Mouse (Mus musculus): ENCODE results near the gene Arid1b.

Gene Arid1b

DNA sequence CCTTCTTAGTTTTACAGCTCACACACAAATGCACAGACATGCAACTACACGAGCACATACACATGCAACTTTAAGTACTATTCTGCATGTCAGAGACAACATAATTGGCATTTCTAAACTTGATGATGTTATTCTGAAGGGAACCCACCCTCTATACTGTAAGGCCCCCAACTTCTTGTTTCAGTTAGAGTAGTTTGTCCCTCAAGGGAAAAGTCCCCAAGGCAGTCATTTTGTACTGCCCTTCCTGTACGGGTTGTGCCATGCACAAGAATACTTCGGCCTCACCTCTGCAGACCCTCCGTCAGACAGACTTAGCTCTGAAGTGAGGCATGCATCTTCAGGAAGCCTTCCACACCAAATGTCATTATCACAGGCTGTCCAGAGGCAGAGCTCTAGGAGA lies 191.4 kb downstream of the Arid1b start:
- in situ Hi-C loops (cut with MboI, MseI), result no loop called here

DNA sequence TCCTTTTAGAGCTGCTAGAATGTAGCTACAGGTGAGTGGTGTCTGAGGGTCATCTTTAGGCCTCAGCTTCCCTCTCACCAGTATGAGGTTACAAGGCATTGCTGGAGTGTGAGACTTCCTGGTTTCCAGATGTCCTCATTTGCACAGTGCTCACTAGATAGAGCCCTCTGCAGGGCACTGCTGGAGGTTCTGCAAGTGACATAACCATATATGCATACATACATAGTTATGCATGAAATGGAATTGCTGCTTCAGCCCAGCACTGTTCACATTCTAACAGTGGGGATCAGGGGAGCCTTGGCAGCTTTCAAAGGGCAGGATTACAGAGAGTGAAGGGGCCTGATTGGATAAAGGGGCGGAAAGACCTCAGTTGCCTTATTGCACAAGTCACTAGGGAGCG lies 193.4 kb downstream of the Arid1b start:
- in situ Hi-C loops (cut with MboI, MseI), result no loop called here

DNA sequence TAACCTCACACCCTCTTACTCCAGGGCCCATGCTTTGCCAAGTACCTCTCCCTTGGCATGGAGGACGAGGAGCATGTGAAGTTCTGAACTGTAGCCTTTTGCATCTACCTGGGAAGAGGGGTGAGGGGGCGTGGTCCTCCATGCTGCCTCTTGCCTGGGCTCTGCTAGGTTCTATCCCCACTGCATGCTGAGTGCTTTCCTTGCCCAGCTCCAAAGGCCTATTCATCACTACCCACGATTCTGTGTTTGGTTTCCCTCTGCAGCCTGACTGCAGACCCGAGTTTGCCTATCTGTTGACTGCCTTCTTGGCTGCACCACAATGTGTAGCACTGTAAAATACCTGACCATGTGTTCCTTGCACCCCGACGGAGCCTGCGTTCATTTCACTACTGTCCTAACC lies 194.3 kb downstream of the Arid1b start:
- in situ Hi-C loops (cut with MboI, MseI), result no loop called here

GRCm38 (mm10) chr17:5189551-5190351 lies 195.6 kb downstream of the Arid1b start:
- in situ Hi-C loops (cut with MboI, MseI), result loop anchor here (10.0 kb wide), 1 partner anchor 185 kb away; no protein-coding TSS in a partner anchor

GRCm38 (mm10) chr17:5190367-5190766 lies 196.2 kb downstream of the Arid1b start:
- in situ Hi-C loops (cut with MboI, MseI), result loop anchor here (10.0 kb wide), 1 partner anchor 186 kb away; no protein-coding TSS in a partner anchor

DNA sequence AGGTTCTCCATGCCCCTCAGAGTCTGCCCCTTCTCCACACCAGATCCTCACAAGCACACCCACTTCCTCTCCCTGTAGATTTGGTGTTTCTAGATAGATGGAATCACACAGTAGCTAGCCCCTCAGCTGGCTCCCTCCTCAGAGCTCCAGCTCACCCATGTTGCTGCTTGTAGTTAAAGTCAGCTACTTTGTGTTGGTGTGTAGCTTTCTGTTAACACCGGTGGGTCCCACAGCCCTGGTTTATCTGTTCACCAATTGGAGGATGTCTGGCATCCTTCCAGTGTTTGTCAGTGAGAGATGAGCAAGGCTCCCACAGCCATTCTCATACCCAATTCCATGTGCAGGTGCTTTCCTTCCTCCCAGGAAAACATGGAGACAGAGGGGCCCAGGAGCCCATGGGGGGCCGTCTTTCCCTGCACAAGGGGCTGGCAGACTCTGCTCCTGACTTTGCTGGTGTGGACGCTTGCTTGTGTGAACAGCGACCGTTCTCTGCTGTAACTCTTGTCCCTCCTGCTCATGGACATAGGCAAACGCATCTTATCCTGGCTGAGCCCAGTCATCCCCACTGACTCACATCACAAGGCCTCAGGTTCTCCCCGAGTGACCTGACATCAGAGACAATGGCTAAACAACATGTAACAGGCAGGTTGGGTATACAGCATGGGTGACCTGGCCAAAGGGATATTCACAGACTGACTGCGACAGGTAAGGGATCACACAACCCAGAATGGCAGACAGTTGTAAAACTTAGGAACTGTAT lies 200.2 kb downstream of the Arid1b start:
- in situ Hi-C loops (cut with MboI, MseI), result loop anchor here (10.0 kb wide), 1 partner anchor 190 kb away; no protein-coding TSS in a partner anchor

GRCm38 (mm10) chr17:5195397-5195796 lies 201.3 kb downstream of the Arid1b start:
- in situ Hi-C loops (cut with MboI, MseI), result loop anchor here (10.0 kb wide), 1 partner anchor 191 kb away; no protein-coding TSS in a partner anchor

DNA sequence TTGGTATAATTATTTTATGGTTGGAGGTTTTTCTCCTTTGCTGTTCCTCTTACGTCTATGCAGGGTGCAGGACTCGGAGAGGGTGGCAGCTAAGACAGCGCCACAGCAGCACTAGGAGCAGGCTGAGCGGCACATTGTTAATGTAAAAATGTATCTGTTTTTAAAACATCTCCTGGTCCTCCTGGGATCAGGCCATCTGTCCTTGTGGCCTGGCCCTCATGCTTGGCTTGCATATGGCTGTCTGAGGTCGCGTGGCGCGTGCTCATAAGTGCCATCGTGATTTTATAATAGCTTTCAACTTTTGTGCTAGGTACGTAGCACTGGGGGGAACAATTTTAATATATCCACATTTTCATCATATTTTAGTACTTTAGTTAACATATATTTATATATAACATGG lies 201.9 kb downstream of the Arid1b start:
- in situ Hi-C loops (cut with MboI, MseI), result loop anchor here (10.0 kb wide), 1 partner anchor 191 kb away; no protein-coding TSS in a partner anchor

GRCm38 (mm10) chr17:5196508-5196907 lies 202.4 kb downstream of the Arid1b start:
- in situ Hi-C loops (cut with MboI, MseI), result loop anchor here (10.0 kb wide), 1 partner anchor 192 kb away; no protein-coding TSS in a partner anchor

DNA sequence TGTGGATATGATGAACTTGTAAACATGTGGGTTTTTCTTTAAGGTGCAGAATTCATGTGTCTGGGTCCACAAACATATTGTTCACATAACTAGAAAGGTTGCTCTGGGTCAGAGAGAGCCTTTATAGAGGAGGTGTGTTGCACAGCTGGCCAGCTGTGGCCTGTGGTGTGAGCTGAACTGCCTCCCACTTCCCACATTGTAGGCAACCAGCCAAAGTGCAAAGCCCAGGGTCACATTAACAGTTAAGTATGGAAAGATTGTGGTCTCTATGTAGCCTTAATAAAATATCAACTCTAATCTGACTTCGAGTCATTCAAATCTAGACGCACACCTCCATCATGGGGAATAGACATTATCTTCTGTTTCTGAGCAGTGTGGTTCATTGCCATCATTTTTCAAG lies 203.0 kb downstream of the Arid1b start:
- in situ Hi-C loops (cut with MboI, MseI), result loop anchor here (10.0 kb wide), 1 partner anchor 192 kb away; no protein-coding TSS in a partner anchor

DNA sequence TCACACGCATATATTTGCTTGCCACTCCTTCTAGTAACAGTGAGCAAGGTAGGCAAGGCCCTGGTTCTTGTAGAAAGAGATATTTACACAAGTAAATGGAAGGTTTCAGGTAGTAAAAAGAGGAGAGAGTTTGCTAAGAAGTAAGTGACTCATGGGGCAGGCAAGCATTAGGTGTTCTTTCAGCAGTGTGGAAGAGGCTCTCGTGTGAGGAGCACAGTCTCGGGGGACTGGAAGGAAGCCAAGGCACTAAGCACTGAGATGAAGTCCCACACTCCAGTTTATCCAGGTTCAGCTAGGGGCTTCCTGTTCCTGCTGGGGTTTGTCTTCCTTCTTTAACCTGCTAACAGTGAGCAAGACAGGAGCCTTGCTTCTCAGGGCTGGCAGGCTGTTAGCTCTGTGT lies 203.6 kb downstream of the Arid1b start:
- in situ Hi-C loops (cut with MboI, MseI), result loop anchor here (10.0 kb wide), 1 partner anchor 193 kb away; no protein-coding TSS in a partner anchor

DNA sequence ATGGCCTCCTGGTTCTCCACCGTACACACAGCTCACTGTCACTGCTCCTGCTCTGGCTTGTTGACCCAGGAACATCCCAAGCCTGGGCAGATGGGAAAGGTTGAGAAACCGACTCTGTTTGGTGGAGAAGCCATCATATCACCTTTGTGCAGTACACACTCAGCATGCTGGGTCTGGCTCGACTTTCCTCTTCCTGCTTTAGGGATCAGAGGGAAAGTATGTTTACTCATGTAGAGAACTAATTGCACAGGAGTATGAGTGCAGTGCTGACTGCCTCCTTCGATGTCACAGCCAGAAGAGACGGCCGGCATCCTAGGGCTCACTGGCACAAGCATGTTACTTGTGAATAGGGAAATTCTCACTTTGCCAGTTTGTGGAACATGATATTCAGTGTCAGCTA lies 204.1 kb downstream of the Arid1b start:
- in situ Hi-C loops (cut with MboI, MseI), result loop anchor here (10.0 kb wide), 1 partner anchor 193 kb away; no protein-coding TSS in a partner anchor

DNA sequence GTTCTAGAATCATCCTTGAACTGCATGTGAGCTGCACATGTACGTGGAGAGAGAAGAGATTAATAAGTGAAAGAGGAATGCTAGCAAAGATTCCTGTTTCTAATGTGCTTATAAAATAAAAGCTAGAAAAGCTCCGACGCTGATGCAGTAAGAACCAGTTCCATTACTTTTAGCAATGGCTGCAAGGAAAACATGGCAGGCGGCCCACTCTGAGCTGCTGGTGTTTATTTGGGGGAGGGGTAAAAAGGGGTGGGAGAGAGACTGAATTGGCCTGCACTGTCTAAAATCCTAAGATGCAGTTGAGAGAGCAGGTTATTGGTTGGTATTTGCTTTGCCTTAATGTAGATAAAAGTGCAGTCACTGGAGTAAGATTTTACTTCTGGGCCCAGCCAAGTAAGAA lies 204.7 kb downstream of the Arid1b start:
- in situ Hi-C loops (cut with MboI, MseI), result loop anchor here (10.0 kb wide), 1 partner anchor 194 kb away; no protein-coding TSS in a partner anchor

- in situ Hi-C loops (cut with MboI, MseI), result no loop called here
These were observed 206.5 kb downstream of the Arid1b start for GRCm38 (mm10) chr17:5200638-5201037.

DNA sequence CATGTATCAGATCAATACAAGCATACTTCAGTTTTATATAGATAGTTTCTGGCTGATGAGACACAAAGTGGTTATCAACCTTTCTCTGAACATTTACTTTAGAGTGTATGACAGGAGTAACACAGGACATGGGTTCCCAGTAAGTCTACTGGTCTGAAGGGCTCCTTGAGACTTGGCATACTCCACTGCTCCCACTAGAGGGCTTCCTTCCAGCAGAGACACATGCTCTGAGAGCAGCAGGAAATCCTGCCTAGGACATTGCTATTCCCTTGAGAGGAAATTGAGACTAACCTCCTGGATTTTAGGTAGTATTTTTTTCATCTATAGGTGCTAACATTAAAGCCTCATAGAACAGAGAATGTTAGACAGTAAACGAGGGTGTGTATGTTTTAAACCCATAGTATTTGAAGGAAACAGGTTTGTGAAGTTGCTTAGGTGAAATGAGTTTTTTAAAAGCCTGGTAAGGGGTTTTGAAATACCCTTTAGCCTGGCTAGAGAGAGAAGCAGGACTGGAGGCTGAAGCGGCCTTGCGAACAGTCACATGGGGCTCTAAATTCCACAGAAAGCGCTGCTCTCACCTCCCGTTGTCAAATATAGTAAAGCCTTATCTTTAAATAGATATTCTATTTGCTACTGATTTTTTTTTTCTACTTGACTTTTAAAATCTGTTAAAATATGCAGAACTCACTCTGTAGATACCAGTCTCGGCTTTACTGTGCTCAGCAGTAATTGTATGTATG lies 207.9 kb downstream of the Arid1b start:
- in situ Hi-C loops (cut with MboI, MseI), result no loop called here

DNA sequence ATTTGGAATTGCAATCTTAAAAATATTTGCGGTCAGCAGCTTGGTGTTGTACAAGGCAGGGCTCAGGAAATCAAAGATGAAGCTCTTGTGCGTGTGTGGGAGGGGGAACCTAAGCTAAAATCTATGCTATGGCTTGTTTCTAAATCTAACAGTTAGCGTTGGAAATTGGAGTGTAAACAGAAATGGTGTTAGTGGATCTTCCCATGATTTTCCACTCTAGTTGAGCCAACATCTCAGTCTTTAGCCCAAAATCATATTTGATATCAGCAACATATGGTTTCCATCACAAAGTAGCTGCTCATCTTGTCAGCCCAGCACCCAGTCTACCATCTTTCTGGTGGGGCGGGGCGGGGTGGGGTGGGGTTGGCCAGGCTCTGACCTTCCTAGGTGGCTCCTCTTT lies 208.6 kb downstream of the Arid1b start:
- in situ Hi-C loops (cut with MboI, MseI), result no loop called here

DNA sequence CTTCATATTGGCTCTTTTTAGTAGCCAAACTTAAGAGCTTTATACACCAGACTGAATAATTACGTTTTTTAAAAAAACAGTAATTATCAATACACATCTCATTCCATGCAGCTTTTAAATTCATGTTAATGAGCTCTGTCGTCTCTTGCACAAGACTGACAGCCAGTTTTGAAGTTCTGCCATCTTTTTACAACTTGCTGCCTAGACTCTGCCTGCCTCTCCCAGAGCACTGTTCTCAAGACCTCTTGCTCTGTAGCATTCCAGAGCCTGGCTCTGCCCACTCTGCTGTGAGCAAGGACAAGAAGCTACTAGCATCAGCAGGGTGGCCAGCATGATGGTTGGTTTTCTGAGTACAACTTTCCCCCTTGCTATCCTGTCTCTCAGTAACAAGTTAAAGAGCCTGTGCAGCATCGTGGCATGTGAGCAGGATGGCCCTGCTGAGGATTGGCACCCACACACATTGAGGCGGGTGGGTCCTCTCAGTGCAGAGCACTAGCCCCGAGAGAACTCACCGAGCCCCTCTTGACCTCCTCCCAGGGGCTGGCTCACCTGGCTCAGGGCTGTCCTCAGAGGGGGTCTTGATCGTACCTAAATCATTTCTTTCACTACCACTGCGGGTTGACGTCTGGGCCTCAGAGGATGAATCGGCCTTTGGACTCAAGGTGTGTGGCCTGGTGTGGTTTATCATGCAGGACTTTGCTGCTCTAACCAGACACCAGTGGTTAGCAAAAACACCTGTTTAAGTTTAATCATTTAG lies 209.4 kb downstream of the Arid1b start:
- in situ Hi-C loops (cut with MboI, MseI), result no loop called here

DNA sequence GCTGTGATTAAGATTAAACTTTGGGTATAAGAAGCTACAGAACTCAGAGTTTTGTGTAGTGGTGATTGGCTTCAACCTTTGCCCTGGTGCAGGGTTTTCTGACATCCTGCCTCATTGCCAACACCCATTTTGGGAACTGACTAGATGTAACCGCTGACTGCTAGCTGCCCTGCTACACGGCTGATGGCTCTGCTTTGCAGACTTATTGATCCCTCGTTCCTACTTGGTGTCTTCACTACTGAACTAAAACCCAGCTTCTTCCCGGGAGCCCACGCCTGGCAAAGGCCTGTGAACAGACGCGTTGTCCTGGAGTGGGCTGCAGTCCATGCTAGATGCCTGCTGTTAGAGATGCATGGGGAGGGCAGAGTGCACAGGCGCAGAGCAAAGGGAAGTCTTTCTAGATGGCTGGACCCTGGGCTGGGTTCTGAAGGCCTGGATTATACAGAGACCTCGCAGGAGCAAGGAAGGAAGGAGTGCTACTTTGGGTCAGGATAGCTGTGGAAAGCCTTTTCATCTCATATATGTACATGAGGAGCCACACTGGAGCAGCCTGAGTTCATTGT lies 210.1 kb downstream of the Arid1b start:
- in situ Hi-C loops (cut with MboI, MseI), result no loop called here

DNA sequence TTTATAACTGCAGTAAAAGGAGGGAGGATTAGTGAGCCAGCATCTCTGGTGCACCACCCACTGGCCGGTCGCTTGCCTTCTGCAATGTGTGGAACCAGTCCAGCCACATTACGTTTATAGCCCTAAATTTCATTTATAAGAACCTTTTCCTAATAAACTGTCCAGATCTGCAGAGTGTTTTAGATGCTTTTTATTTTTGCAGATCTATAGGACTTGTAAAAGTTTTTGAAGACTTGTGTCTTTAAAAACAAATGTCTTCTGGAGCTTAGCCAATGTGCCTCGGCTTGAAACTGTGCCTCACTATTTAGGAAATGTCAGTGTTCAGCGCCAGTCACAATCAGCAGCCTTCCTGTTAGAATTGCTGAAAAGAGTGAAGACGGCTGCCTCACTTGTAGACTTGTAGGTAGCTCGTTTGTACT lies 211.0 kb downstream of the Arid1b start:
- in situ Hi-C loops (cut with MboI, MseI), result no loop called here

DNA sequence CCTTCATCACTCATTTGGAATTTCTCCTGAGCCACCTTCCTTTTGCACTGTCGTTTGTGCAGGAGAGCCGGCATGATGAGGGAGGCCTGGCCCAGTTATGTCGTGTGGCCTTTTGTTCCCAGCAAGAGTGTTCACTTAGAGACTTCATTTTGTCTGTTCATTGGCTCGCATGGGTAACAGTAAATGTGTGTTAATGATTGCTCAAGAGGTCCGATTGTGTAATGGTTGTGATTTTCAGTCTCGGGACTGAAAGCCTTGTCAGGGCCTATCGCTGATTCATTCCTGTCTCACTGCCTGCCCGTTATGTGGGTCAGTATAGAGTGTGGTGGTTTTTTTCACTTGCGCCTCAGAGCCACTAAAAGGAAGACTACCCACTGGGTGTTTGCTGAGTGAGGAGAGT lies 212.6 kb downstream of the Arid1b start:
- in situ Hi-C loops (cut with MboI, MseI), result no loop called here

Data from regulatory T cell (primary cell).